Mouse (Mus musculus) thymus, adult 2 months (tissue): Measurements from ENCODE around the gene Map1lc3a.

Source experiments
- CTCF ChIP-seq: fragments of 200-500 bp; IDR thresholded peaks from 2 replicates; pipeline ENCODE4 v1.5.1; 2012; ENCODE audit warnings: mild to moderate bottlenecking, control low read depth, low read length, moderate library complexity, borderline replicate concordance; ENCODE audit not compliant: control insufficient read depth, poor library complexity, insufficient read depth; ENCODE audit errors: extremely low read depth
- POLR2A ChIP-seq: fragments of 200-500 bp; IDR thresholded peaks from 2 replicates; pipeline ENCODE4 v1.6.1; 2012; ENCODE audit warnings: mild to moderate bottlenecking, low read length, control low read depth, moderate library complexity; ENCODE audit not compliant: control insufficient read depth, poor library complexity, insufficient read depth; ENCODE audit errors: extremely low read depth

DNA sequence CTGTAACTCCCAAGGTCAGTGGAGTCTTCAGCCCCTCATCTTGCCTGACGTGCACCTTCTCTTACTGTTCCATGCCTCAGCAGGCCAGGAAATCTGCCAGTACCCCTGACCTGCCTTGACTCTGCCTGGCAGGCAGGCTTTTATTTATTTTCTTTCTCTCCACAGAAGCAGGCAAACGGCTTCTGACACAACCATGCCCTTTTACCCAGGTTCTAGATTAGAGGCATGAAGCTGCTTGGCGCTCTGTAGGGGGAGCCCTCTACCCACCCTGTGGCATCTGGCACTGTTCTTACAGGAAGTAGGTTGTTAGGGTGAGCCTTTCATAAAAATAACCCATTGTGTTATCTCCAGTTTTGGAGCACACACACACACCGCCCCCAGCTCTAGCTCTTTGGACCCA, 35.2 kb upstream of the Map1lc3a start:
- no peak for TF ChIP-seq CTCF
- no peak for TF ChIP-seq POLR2A
